Mouse (Mus musculus): ENCODE data around the gene Yars2.
"Not testable (repeated sequence)": the region's sequence is repeated elsewhere in the genome, so short reads cannot be mapped to it uniquely, and the experiment has no call there.

Yars2 gene

GRCm38 (mm10) chr16:16302369-16303137 lies at the start of gene Yars2:
Gene Yars2 (plus strand): TSS chr16:16302965.
- DNase-seq (ENCODE audit: low spot score): peak; percentile 78

DNA sequence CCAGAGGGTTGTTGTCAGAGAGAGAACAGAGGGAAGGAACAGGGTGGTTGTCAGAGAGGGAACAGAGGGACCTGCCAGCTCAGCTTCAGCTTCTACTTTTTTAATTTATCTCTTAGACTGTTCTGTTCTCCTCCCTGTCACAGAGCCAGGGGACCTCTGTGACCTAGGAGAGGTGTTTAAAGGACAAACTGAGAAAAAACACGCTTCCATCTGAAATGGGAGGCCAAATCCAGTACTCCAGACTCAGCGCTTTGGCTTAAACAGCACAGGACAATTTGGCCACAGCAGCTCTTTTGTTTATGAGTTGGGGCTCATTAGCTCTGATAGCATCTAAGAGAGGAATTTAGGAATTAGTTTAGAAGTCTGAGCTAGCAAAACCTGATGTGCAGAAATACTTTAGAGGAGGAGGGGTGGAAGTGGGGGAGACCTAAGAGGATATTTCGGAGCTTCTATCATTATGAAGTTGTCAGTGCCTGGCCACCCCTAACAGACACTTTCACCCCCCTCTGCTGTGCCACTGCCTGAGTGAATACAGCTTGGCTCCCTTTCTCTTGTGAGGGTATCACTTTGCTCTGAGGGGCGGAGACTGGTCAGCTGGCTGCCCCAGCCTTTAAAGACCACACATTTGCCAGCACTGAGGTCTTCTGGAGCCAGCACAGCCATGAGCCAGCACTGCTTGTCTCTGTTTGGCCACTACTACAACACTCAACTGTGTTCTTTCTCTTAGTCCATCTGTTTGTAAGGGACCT lies 49.3 kb upstream of the Yars2 start:
- no peak for DNase-seq (ENCODE audit: low spot score)

DNA sequence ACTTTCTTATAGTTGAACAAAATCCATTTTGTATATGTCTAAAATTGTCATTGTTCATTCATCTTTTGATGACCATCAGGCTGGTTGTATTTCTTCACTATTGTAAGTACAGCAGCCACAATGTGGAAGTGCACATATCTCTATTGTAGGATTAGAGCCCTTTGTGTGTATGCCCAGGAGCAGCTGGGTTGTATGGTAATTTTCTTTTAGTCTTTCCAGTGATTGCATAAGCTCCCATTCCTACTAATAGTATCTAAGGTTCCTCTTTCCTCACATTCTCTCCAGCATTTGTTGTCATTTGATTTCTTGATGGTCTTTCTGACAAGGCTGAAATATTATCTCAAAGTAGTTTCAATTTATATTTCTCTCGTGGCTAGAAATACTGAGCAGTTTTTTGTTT lies 47.5 kb upstream of the Yars2 start:
- DNase-seq (ENCODE audit: low spot score): no peak

- DNase-seq (ENCODE audit: low spot score): no peak
These were observed 46.9 kb upstream of the Yars2 start for GRCm38 (mm10) chr16:16255874-16256273.

DNA sequence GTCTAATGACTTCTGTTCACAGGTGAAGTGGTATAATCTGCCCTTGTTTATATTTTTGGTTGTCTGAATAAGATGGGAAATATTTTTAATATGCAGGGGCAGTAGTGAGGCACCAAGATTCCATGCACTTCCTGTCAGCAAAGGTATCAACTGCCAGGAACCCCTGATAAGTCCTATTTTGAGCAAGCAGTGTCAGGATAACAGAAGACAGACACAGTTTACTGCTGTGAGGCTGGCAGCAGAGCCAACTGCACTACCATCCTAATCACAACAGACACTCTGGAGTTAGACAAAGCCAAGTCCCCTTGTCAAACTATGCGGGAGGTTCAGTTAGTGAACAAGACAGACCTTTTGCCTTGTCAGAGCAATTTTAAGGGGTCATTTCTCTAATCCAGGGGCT lies 46.1 kb upstream of the Yars2 start:
- no peak for DNase-seq (ENCODE audit: low spot score)

DNA sequence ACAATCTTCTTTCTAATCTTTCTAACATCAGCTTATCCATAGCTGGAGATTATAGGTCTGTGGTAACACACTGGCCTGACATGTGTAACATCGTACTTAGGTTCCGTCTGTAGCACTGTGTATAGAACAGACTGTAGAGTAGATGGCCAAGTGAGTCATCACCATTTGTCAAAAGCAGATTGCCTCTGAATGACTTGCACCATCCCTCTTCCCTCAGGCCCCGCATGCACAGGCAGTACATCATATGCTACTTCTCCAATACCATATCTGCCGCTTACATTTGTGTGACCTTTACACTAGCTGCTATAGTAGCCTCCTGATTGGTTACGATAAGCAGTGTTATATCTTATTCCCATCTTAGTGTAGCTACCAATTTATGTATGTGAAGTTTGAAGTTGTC lies 41.9 kb upstream of the Yars2 start:
- no peak for DNase-seq (ENCODE audit: low spot score)

DNA sequence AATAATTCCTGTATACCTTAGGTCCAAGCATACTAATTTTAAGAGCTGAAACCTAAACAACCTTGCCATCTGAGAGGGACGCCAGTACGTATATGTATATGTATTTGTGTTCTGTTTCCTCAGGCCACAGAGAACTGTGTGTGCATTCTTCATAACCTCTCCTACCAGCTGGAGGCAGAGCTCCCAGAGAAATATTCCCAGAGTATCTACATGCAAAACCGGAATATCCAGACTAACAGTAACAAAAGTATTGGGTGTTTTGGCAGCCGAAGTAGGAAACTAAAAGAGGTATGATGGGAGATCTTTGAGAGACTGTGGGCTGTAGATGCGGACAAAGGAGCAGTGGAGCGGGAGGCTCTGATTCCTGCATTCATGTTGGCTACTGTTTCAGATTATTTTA lies 41.3 kb upstream of the Yars2 start:
- DNase-seq (ENCODE audit: low spot score): no peak

- no peak for DNase-seq (ENCODE audit: low spot score)
These were observed 40.3 kb upstream of the Yars2 start for GRCm38 (mm10) chr16:16262436-16262835.

GRCm38 (mm10) chr16:16272978-16273377 lies 29.8 kb upstream of the Yars2 start:
- DNase-seq (ENCODE audit: low spot score): no peak

- DNase-seq (ENCODE audit: low spot score): no peak
These were observed 29.0 kb upstream of the Yars2 start for GRCm38 (mm10) chr16:16273752-16274151.

GRCm38 (mm10) chr16:16303138-16303827 lies 518 bp downstream of the Yars2 start:
- DNase-seq (ENCODE audit: low spot score): peak; percentile 17

- no peak for DNase-seq (ENCODE audit: low spot score)
These were observed 1.1 kb downstream of the Yars2 start for GRCm38 (mm10) chr16:16303888-16304287.

DNA sequence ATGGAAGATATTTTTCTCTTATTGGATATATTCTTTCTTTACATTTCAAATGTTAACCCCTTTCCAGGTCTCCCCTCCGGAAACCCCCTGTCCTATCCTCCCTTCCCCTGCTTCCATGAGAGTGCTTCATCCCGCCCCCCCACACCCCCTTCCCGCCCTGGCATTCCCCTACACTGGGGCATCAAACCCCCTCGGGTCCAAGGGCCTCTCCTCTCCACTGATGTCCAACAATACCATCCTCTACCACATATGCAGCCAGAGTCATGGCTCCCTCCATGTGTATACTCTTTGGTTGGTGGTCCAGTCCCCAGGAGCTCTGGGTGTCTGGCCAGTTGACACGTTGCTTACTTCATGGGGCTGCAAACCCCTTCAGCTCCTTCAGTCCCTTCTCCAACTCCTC lies 8.6 kb downstream of the Yars2 start:
- DNase-seq (ENCODE audit: low spot score): no peak

DNA sequence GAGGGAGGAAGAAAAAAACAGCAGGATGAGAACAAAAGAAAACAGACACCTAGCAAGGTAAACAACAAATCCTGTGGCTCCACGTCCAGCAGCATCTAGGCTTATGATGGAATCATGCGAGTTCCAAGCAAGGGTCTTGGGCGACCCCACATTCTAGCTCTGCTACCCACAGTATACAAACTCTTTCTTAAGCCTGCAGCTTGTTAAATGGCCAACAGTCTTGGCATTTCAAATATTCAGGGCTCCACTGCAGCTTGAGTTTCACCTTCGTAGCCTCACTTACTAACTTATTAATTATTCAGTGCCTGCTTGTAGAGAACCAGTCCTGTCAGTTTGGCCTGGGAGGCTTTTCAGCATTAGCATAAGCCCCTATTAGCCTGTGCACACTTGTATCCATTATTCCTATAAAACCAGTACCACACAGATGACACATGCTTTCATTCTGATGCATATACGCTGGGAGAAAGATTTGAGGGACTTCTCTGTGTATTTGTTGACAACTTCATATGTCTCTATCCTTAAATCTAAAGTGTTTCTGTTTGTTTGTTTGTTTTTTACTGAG lies 23.1 kb downstream of the Yars2 start:
- DNase-seq (ENCODE audit: low spot score): no peak

- no peak for DNase-seq (ENCODE audit: low spot score)
These were observed 43.7 kb downstream of the Yars2 start for GRCm38 (mm10) chr16:16346420-16346819.

GRCm38 (mm10) chr16:16357908-16358307 lies 55.1 kb downstream of the Yars2 start:
- no peak for DNase-seq (ENCODE audit: low spot score)

DNA sequence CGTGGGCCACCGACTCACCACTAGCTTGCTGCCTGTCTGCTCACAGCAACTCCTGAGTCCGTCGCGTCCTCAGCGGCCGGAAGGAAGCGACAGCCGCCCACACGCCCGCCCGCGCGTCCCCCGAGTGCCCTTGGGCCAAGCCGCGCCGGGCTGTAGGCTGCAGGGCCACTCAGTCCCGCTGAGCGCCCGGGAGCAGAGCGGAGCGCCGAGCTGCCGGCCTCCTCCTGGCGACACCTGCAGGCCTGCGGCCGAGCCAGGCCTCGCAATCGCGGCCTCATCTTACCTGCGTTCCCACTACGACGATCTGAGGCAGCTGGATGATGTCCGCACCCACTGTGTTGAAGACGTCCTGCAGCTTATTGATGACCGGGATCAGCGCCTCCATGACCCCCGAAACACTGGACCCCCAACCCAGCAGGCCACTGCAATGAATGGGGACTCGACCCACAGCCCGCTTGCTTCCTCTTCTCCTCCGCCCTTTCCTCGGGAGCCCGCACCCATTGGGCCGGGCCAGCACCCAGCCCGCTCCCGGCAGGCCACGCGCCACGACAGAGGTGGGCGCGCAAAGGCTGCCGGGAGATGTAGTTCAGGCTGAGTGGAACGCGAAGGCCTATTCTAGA lies 55.8 kb downstream of the Yars2 start, which contains the start of gene Dnm1l:
TSS of gene Dnm1l (minus strand) at position 479 of the 620 bp plus-strand sequence.
- DNase-seq (ENCODE audit: low spot score): peak; percentile 84

- DNase-seq (ENCODE audit: low spot score): not testable (repeated sequence)
These were observed 56.3 kb downstream of the Yars2 start for GRCm38 (mm10) chr16:16359101-16359482.
